Mouse (Mus musculus): Measurements from ENCODE around the gene Snx14.

Gene Snx14

DNA sequence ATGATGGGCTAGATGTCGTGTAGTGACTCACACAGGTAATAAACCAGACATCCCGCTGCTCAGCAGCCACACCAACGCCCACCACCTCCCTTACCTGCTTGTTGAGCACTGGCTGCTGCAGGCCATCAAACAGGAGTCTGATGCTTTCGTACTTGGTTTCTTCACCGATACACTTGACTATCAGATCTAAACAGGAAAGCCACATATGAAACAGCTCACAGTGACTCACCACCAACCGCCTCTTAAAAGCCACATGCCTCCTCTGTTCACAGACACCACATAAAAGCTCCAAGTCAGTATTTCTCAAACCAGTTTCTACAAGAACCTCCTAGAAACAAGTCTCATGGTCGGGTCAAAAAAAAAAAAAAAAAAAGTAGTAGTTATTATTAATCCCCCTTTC lies 58.7 kb downstream of the Snx14 start:
- no peak for DNase-seq

- DNase-seq: no peak
Measured at GRCm38 (mm10) chr9:88379057-88379456, 59.7 kb downstream of the Snx14 start.

- DNase-seq: no peak
Measured at GRCm38 (mm10) chr9:88377483-88377882, 61.3 kb downstream of the Snx14 start.

DNA sequence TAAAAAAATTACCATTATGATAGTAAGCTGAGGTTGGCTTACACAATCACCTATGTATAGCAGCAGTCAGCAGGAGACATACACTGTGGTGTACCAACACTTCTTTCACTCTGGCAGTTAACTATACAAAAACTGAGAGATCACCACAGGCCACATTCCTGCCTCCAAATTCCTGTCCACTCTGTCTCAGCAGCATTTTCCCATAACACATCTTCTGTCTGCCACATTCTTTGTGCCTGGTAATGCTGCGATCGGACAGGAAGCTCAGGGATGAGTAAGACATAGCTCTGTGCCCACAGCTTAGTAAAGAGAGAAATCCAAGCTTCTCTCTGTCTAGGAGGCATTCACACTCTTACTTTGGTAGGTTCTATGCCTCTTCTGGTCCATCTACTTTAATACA lies 65.8 kb downstream of the Snx14 start:
- no peak for DNase-seq

DNA sequence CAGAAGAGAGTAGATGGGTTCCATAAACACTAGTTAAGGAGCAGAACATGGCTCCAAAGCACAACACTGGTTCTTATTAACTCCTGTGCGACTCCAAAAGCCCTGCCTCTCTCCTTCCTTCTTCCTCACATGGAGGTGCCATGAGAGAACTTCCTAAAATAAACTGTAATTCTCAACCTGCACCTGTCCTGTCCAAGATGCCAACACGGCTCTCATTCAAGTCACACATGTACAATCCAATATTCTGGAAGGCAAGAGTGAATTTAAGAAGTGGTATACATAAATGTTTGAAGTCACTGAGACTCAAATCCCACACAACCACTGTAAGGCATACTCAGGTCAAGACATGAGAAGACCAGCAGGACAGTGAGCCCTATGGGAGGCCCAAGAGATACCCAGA lies 67.6 kb downstream of the Snx14 start:
- DNase-seq: no peak

GRCm38 (mm10) chr9:88369666-88370065 lies 69.1 kb downstream of the Snx14 start:
- DNase-seq: no peak

DNA sequence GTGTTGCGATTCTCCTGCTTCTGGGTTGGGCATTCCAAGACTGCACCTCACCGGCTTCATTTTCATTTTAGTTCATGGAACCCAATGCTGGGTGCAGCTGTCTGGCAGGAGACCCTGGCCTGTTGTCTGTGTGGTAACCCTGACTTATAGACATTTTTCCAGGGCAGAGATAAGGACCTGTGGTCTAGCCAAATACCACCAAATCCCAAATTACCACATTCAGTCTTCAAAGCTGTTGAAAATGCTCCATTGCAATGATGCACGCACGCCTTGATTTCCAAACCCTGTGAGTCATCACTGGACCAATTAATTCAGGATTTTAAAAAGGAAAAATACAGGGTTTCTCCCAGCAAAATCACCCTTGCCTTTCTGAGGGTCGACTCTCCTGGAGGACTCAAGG lies 70.3 kb downstream of the Snx14 start:
- no peak for DNase-seq

GRCm38 (mm10) chr9:88367751-88368150 lies 71.0 kb downstream of the Snx14 start:
- no peak for DNase-seq

- no peak for DNase-seq
Measured at GRCm38 (mm10) chr9:88367322-88367721, 71.4 kb downstream of the Snx14 start.

GRCm38 (mm10) chr9:88366819-88367218 lies 71.9 kb downstream of the Snx14 start:
- DNase-seq: peak; percentile 41 to 52

DNA sequence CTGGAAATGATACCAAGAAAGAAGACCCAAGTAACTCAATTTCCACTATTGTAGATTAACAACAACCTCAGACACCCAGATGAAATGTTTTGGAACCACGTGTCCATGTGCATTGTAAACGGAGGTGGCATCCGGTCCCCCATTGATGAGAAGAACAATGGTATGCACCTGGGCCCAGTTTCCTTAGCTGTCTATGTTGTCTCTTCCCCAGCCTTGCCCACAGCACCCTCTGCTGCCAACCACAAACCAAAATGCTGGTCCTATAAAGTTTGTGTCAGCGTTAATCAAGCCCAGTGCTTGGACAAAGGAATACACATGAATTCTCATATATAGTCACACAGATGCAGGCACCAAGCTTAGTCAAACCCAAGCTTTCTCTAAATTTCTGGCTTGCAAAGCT lies 72.5 kb downstream of the Snx14 start:
- DNase-seq: peak in 1 of 2 experiments; percentile 33

- DNase-seq: no peak
Measured at GRCm38 (mm10) chr9:88363102-88363501, 75.7 kb downstream of the Snx14 start.

DNA sequence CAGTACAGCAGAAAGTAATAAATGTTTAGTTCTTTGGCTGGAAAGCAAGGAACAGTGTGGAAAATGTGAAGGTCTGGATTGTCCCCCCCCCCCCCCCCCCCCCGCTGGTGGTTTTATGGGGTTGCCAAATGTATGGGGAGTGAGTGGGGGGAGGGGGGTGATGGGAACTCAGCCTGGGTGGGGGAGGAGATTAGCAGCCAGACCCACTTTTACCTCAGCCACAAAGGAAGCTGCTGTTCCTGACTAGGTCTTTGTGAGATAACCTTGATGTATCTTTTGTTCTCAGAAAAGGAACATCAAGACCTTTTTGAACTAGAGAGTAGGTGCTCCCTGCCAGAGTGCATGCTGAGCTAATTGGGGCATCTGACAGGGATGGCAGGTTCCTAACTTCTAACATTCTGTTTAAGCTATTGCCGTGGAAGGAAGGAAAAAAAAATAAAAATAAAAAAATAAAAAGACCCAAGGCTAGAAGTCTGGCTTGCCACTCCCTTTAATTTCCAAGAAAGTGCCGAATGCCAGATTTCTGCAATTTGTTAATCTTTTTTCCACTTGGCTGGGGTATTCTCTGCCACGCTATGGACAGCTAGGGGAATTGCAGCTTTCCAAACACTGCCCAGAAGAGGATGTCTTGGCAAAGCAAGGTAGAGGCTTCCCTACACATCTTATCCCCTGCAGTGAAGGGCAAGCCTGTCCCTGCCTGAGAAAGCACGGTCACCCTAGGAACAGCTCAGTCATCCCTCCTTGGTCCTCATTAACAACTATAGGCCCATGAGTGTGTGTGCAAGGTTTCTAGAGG lies 76.5 kb downstream of the Snx14 start:
- DNase-seq: no peak

- DNase-seq: peak; percentile 59 to 70
Measured at GRCm38 (mm10) chr9:88361211-88361909, 77.4 kb downstream of the Snx14 start.

DNA sequence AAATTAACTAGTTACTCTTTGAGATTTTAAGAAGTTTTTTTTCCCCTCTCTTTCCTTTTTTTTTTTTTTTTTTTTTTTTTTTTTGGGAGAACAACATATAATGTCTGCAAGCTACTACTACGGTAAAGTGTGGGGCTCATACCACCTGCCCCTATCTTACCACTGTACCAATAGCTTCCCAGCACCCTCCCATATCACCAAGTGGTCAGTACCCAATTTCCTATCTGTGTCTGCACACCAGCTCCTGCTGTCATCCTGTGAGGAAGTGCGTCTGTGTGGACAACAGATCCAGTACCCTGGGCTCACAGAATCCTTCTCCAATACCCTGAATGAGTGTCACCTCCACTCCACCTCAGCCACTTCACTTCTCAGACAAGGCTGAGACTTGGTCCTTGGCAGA lies 79.6 kb downstream of the Snx14 start:
- DNase-seq: no peak

- no peak for DNase-seq
Measured at GRCm38 (mm10) chr9:88357173-88357572, 81.6 kb downstream of the Snx14 start.

GRCm38 (mm10) chr9:88353459-88353858 lies 85.3 kb downstream of the Snx14 start:
- no peak for DNase-seq

DNA sequence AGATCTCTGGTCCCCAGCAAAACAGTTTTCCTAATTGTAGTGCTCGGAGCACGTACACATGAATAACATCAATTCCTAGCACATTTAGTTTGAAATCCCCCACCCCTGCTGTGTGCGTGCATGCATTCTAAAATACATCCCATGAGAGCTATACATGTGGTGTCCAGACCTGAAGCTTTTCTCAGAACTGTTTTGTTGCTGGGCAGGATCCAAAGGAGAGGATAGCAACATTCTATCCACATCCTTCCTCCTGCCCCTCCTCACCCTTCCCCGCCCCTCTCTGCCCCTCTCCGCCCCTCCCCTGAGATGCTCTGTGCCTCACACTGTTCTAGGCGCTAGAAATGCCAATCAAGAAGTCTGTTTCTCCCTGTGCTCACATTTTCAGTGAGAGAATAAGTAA lies 86.0 kb downstream of the Snx14 start:
- DNase-seq: no peak

- no peak for DNase-seq
Measured at GRCm38 (mm10) chr9:88351163-88351562, 87.6 kb downstream of the Snx14 start.

DNA sequence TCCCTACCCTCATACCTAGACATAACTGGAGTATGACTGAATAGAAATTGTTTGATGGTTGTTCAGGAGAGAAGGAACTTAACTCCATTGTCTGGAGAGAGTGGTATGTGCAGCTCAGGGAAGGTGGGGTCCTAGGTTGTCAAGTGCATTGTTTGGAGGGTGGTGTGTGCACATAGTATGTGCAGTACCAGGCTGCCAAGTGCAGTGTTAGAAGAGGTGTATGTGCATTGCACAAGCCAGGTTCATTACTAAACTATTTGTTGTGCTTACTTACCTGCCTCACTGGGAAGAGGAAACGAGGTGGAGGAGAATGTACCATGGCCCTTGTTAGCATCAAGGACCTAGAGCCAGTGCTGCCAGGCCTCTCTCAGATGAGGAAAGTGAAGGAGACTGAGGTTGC lies 88.4 kb downstream of the Snx14 start:
- no peak for DNase-seq

DNA sequence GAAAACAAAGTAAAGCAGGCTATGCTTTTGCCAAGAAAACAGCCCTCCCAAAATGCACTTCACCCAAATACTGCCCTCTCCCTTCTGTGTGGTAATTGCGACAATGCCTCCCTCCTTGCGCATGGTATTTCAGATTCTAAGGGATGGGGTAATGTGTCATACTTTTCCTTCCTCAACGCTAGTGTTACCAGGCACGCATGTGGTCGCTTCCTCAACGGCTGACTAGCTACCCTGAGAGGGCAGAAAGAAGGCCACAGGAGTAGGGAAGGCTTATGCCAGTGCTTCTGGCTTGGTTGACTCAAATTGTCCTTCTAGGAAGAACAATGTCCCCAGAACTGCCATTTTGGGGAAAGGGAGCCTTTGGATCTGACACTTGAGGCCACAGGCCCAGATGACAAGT lies 90.1 kb downstream of the Snx14 start:
- no peak for DNase-seq

DNA sequence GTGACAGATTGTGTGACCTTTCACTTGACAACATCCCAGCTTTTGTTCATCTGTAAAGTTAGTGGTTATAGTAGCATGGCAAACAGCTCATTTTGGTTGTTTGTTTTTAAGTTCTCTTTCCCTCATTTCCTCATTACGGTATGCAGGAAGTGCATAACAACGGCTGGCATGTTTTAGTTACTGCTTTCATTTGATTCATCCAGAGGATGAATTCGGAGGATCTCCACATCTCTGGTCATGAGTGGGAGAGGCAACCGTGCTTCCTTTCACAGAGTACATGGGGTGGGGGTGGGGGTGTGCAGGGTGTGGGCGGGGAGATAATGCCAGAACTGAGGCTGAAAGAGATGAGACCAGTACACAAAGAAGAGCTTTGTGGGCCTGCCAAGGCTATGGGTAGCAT lies 91.9 kb downstream of the Snx14 start:
- no peak for DNase-seq

DNA sequence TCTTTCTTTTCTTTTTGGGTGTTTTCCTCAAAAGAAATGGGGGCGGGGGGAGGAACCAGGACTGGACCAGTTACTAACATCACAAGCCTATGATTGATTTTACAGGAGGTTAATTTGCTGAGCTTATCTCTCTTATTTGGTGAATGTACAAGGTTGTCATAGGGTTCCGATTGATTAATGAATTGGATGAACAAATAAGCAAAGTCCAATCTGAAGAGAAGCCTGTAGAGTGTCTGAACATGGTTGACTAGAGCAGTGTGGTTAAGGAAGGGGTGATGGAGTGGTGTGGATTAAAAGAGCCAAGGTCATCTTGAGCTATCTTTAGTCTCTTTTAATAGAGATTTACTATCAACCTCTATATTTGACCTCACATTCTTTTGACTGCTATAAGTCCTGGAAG lies 94.3 kb downstream of the Snx14 start:
- no peak for DNase-seq

DNA sequence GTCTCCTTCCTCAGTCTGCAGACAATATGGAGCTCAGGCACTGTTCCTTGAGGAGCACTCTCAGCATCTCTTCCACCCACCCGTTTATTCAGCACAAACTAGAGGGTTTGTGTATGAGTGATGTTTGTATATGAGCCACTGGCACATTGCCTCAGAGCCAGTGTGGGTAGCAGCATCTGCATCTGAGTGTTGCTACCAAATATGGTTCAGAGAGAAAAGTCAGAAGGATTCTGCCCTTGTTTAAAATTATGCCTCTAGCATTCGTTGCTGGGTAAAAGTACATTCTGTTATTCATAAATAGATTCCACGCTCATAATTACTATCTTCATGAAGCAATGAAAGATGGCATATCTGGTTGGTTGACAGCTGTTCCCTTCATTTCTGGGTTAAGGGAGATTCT lies 96.1 kb downstream of the Snx14 start:
- DNase-seq: no peak

DNA sequence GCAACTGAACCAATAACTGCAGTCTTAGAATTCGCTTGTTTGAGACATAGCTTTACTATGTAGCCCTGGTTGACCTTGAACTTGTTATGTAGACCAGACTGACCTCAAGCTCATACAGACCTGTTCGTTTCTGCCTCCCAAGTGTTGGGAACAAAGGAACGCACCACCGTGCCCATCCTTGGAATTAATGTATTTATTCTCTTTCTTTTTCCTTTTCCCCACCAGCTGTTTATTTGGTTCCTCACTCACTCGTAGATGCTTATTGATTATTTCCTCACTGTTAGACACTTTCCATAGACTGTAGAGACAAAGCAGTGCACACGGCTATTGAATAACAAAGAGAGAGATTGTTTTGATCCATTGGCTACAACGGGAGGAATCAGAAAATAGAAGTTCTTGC lies 96.5 kb downstream of the Snx14 start:
- DNase-seq: no peak

Data from kidney, postnatal 36 days (tissue).